Mouse (Mus musculus) limb, embryonic 10.5 days (tissue): ENCODE measurements around the gene Pik3c2b. TPM values are rescaled to one million over a fixed set of nuclear protein-coding genes. Genes with fewer than 3 reads are reported as not detected.

ENCODE experiments used
- DNase-seq: peaks from one replicate; pipeline ENCODE4 v3.0.0-alpha.2; 2017; ENCODE audit warnings: low spot score
- H3K27ac ChIP-seq: fragments of 300-500 bp; sonication (generic); 2 replicates; pipeline ENCODE4 v1.5.1; 2016; ENCODE audit warnings: mild to moderate bottlenecking
- H3K27me3 ChIP-seq: fragments of 300-500 bp; sonication (generic); 2 replicates; pipeline ENCODE4 v1.6.1; 2016; ENCODE audit warnings: low read depth, mild to moderate bottlenecking; ENCODE audit not compliant: poor library complexity, severe bottlenecking
- H3K36me3 ChIP-seq: fragments of 300-500 bp; sonication (generic); 2 replicates; pipeline ENCODE4 v1.6.1; 2016; ENCODE audit warnings: mild to moderate bottlenecking, moderate library complexity
- H3K4me1 ChIP-seq: fragments of 300-500 bp; sonication (generic); 2 replicates; pipeline ENCODE4 v1.6.1; 2016
- H3K4me3 ChIP-seq: fragments of 300-500 bp; sonication (generic); 2 replicates; pipeline ENCODE4 v1.5.1; 2016; ENCODE audit warnings: mild to moderate bottlenecking, moderate library complexity
- H3K9me3 ChIP-seq: fragments of 300-500 bp; sonication (generic); replicated peaks from 2 replicates; pipeline ENCODE4 v1.6.1; 2016; ENCODE audit warnings: mild to moderate bottlenecking
- WGBS: fragments of 180-500 bp; shearing (Covaris S2); methylation state at CpG from one replicate; pipeline ENCODE4 v1.1.7; 2016; 5-methylcytosine and 5-hydroxymethylcytosine counted together
- polyA plus RNA-seq: library from polyadenylated mRNA; unstranded; fragments of >200 nt; fragmentation: Nextera tagmentation; extraction: Ambion mirVana; gene quantifications from 2 replicates; pipeline ENCODE4 v1.2.1, GENCODE M21; 2016

Gene Pik3c2b
- polyA plus RNA-seq, 1 experiment from 2014 or later, result 7.4 TPM

- H3K36me3 ChIP-seq, result peaks cover 78% of the 10 kb centered on the region
- 50% methylated on average over 17 of the region's 17 CpGs for WGBS
- H3K27ac ChIP-seq, result no peak overlapping the region
Measured at GRCm38 (mm10) chr1:133100980-133101798, 55.7 kb downstream of the Pik3c2b start.

GRCm38 (mm10) chr1:133102108-133102507 is 56.6 kb downstream of the Pik3c2b start:
- H3K9me3 ChIP-seq, result no peaks in the 10 kb centered on the region
- no peak for DNase-seq
- no peaks in the 10 kb centered on the region for H3K27me3 ChIP-seq
- no peak overlapping the region for H3K4me3 ChIP-seq
- H3K36me3 ChIP-seq, result peaks cover 76% of the 10 kb centered on the region
- WGBS, result 89% methylated on average over 5 of the region's 5 CpGs
- no peaks in the 10 kb centered on the region for H3K4me1 ChIP-seq
- H3K27ac ChIP-seq, result no peak overlapping the region

More at GRCm38 (mm10) chr1:133100980-133101798, 55.7 kb downstream of the Pik3c2b start:
- DNase-seq, result peak; percentile 87
- no peaks in the 10 kb centered on the region for H3K27me3 ChIP-seq
- H3K4me3 ChIP-seq, result no peak overlapping the region
- no peaks in the 10 kb centered on the region for H3K9me3 ChIP-seq
- no peaks in the 10 kb centered on the region for H3K4me1 ChIP-seq

GRCm38 (mm10) chr1:133103315-133103714 is 57.8 kb downstream of the Pik3c2b start:
- Histone ChIP-seq H3K27ac (no peak overlapping the region), H3K36me3 (peaks cover 73% of the 10 kb centered on the region), H3K4me1 (no peaks in the 10 kb centered on the region), H3K27me3 (no peaks in the 10 kb centered on the region), H3K9me3 (no peaks in the 10 kb centered on the region), H3K4me3 (no peak overlapping the region)
- DNase-seq, result no peak
- WGBS, result 93% methylated on average over 7 of the region's 7 CpGs

- H3K27ac ChIP-seq, result no peak overlapping the region
- H3K4me3 ChIP-seq, result no peak overlapping the region
- no peaks in the 10 kb centered on the region for H3K27me3 ChIP-seq
- H3K36me3 ChIP-seq, result peaks cover 67% of the 10 kb centered on the region
- WGBS, result 91% methylated on average over 6 of the region's 6 CpGs
- no peaks in the 10 kb centered on the region for H3K9me3 ChIP-seq
- H3K4me1 ChIP-seq, result no peaks in the 10 kb centered on the region
- no peak for DNase-seq
Measured at GRCm38 (mm10) chr1:133103871-133104270, 58.4 kb downstream of the Pik3c2b start.

GRCm38 (mm10) chr1:133116108-133116507 is 70.6 kb downstream of the Pik3c2b start:
- H3K4me3 ChIP-seq, result no peak overlapping the region
- peaks cover 10% of the 10 kb centered on the region for H3K4me1 ChIP-seq
- 93% methylated on average over 4 of the region's 4 CpGs for WGBS
- no peak overlapping the region for H3K27ac ChIP-seq
- H3K9me3 ChIP-seq, result no peaks in the 10 kb centered on the region
- no peaks in the 10 kb centered on the region for H3K27me3 ChIP-seq
- no peaks in the 10 kb centered on the region for H3K36me3 ChIP-seq
- DNase-seq, result no peak

GRCm38 (mm10) chr1:133118127-133118526 is 72.7 kb downstream of the Pik3c2b start:
- Histone ChIP-seq H3K36me3 (no peaks in the 10 kb centered on the region), H3K9me3 (no peaks in the 10 kb centered on the region), H3K4me1 (peaks cover 10% of the 10 kb centered on the region), H3K27ac (no peak overlapping the region), H3K4me3 (no peak overlapping the region), H3K27me3 (no peaks in the 10 kb centered on the region)
- DNase-seq, result no peak
- WGBS, result 87% methylated on average over 5 of the region's 5 CpGs

GRCm38 (mm10) chr1:133118844-133119243 is 73.4 kb downstream of the Pik3c2b start:
- Histone ChIP-seq H3K4me3 (no peak overlapping the region), H3K4me1 (peaks cover 10% of the 10 kb centered on the region), H3K36me3 (no peaks in the 10 kb centered on the region), H3K27me3 (no peaks in the 10 kb centered on the region), H3K27ac (no peak overlapping the region), H3K9me3 (no peaks in the 10 kb centered on the region)
- WGBS, result 93% methylated on average over 3 of the region's 3 CpGs
- no peak for DNase-seq

GRCm38 (mm10) chr1:133119931-133120712 is 74.7 kb downstream of the Pik3c2b start:
- no peaks in the 10 kb centered on the region for H3K27me3 ChIP-seq
- peaks cover 10% of the 10 kb centered on the region for H3K4me1 ChIP-seq
- H3K36me3 ChIP-seq, result no peaks in the 10 kb centered on the region
- DNase-seq, result no peak
- H3K9me3 ChIP-seq, result no peaks in the 10 kb centered on the region
- H3K4me3 ChIP-seq, result no peak overlapping the region
- H3K27ac ChIP-seq, result 0 out of 2 replicates have a peak overlapping the region, but pooled peaks have one; percentile 26
- WGBS, result 67% methylated on average over 7 of the region's 7 CpGs

- no peak overlapping the region for H3K4me3 ChIP-seq
- peaks cover 10% of the 10 kb centered on the region for H3K4me1 ChIP-seq
- H3K27ac ChIP-seq, result no peak overlapping the region
- DNase-seq, result no peak
- no peaks in the 10 kb centered on the region for H3K27me3 ChIP-seq
- WGBS, result 70% methylated on average over 6 of the region's 6 CpGs
- H3K9me3 ChIP-seq, result no peaks in the 10 kb centered on the region
- no peaks in the 10 kb centered on the region for H3K36me3 ChIP-seq
Measured at GRCm38 (mm10) chr1:133121246-133121645, 75.8 kb downstream of the Pik3c2b start.

- no peak for DNase-seq
- H3K27ac ChIP-seq, result no peak overlapping the region
- 82% methylated on average over 6 of the region's 6 CpGs for WGBS
- no peaks in the 10 kb centered on the region for H3K9me3 ChIP-seq
- no peaks in the 10 kb centered on the region for H3K27me3 ChIP-seq
- H3K36me3 ChIP-seq, result no peaks in the 10 kb centered on the region
- peaks cover 10% of the 10 kb centered on the region for H3K4me1 ChIP-seq
- no peak overlapping the region for H3K4me3 ChIP-seq
Measured at GRCm38 (mm10) chr1:133124137-133124536, 78.7 kb downstream of the Pik3c2b start.

GRCm38 (mm10) chr1:133125640-133126364 is 80.3 kb downstream of the Pik3c2b start:
- H3K27me3 ChIP-seq, result no peaks in the 10 kb centered on the region
- WGBS, result 87% methylated on average over 9 of the region's 9 CpGs
- no peak overlapping the region for H3K27ac ChIP-seq

GRCm38 (mm10) chr1:133126365-133126740 is 80.9 kb downstream of the Pik3c2b start:
- no peak overlapping the region for H3K4me3 ChIP-seq
- WGBS, result 71% methylated on average over 4 of the region's 4 CpGs
- peaks cover 8% of the 10 kb centered on the region for H3K4me1 ChIP-seq
- H3K36me3 ChIP-seq, result no peaks in the 10 kb centered on the region
- H3K27me3 ChIP-seq, result no peaks in the 10 kb centered on the region
- DNase-seq, result no peak
- H3K9me3 ChIP-seq, result no peaks in the 10 kb centered on the region
- no peak overlapping the region for H3K27ac ChIP-seq

More at GRCm38 (mm10) chr1:133125640-133126364, 80.3 kb downstream of the Pik3c2b start:
- peaks cover 8% of the 10 kb centered on the region for H3K4me1 ChIP-seq
- H3K36me3 ChIP-seq, result no peaks in the 10 kb centered on the region
- H3K4me3 ChIP-seq, result no peak overlapping the region
- no peaks in the 10 kb centered on the region for H3K9me3 ChIP-seq
- DNase-seq, result no peak
